Mouse (Mus musculus): Measurements from ENCODE around the gene Glyctk. TPM values are rescaled to one million over a fixed set of nuclear protein-coding genes. Genes with fewer than 3 reads are reported as not detected.
"Not testable (repeated sequence)": the region's sequence is repeated elsewhere in the genome, so short reads cannot be mapped to it uniquely, and the experiment has no call there.

Gene Glyctk
- polyA plus RNA-seq, 1 experiment: 1.7 TPM

GRCm38 (mm10) chr9:106179454-106179853 is 21.5 kb upstream of the Glyctk start:
- 66% methylated on average over 2 of the region's 2 CpGs for WGBS
- no peak for DNase-seq
- TF ChIP-seq CTCF (IDR thresholded peaks at IDR 0.05; ENCODE audit: insufficient read depth, low read length): no peak
- no peak for TF ChIP-seq POLR2A (IDR thresholded peaks at IDR 0.05; ENCODE audit: borderline replicate concordance, extremely low read depth, low read depth, low read length)
- Histone ChIP-seq H3K4me3 (replicated peaks; ENCODE audit: extremely low read depth, low read depth, low read length) (no peak overlapping the region), H3K4me1 (ENCODE audit: control insufficient read depth, insufficient read depth, low read length) (peaks cover 12% of the 10 kb centered on the region)

- H3K4me1 ChIP-seq (ENCODE audit: control insufficient read depth, insufficient read depth, low read length): peaks cover 14% of the 10 kb centered on the region
- no peak for DNase-seq
- 81% methylated on average over 6 of the region's 6 CpGs for WGBS
- no peak overlapping the region for H3K4me3 ChIP-seq (replicated peaks; ENCODE audit: extremely low read depth, low read depth, low read length)
- no peak for TF ChIP-seq POLR2A (IDR thresholded peaks at IDR 0.05; ENCODE audit: borderline replicate concordance, extremely low read depth, low read depth, low read length)
- TF ChIP-seq CTCF (IDR thresholded peaks at IDR 0.05; ENCODE audit: insufficient read depth, low read length): no peak
These were observed 19.9 kb upstream of the Glyctk start for GRCm38 (mm10) chr9:106177799-106178198.

- no peak overlapping the region for H3K4me3 ChIP-seq (replicated peaks; ENCODE audit: extremely low read depth, low read depth, low read length)
- DNase-seq: no peak
- whole genome bisulfite sequencing: 55% methylated on average over 5 of the region's 5 CpGs
- peaks cover 16% of the 10 kb centered on the region for H3K4me1 ChIP-seq (ENCODE audit: control insufficient read depth, insufficient read depth, low read length)
- no peak for TF ChIP-seq CTCF (IDR thresholded peaks at IDR 0.05; ENCODE audit: insufficient read depth, low read length)
- TF ChIP-seq POLR2A (IDR thresholded peaks at IDR 0.05; ENCODE audit: borderline replicate concordance, extremely low read depth, low read depth, low read length): no peak
These were observed 18.8 kb upstream of the Glyctk start for GRCm38 (mm10) chr9:106176769-106177168.

GRCm38 (mm10) chr9:106175552-106176200 is 17.7 kb upstream of the Glyctk start:
- WGBS: 29% methylated on average over 3 of the region's 3 CpGs

GRCm38 (mm10) chr9:106173363-106173762 is 15.4 kb upstream of the Glyctk start:
- H3K4me1 ChIP-seq (ENCODE audit: control insufficient read depth, insufficient read depth, low read length): peaks cover 16% of the 10 kb centered on the region
- no peak overlapping the region for H3K4me3 ChIP-seq (replicated peaks; ENCODE audit: extremely low read depth, low read depth, low read length)
- no peak for TF ChIP-seq CTCF (IDR thresholded peaks at IDR 0.05; ENCODE audit: insufficient read depth, low read length)
- no peak for TF ChIP-seq POLR2A (IDR thresholded peaks at IDR 0.05; ENCODE audit: borderline replicate concordance, extremely low read depth, low read depth, low read length)
- no peak for DNase-seq
- 49% methylated on average over 2 of the region's 2 CpGs for WGBS

More at GRCm38 (mm10) chr9:106175552-106176200, 17.7 kb upstream of the Glyctk start:
- TF ChIP-seq POLR2A (IDR thresholded peaks at IDR 0.05; ENCODE audit: borderline replicate concordance, extremely low read depth, low read depth, low read length) (no peak), CTCF (IDR thresholded peaks at IDR 0.05; ENCODE audit: insufficient read depth, low read length) (no peak)
- Histone ChIP-seq H3K4me1 (ENCODE audit: control insufficient read depth, insufficient read depth, low read length) (peaks cover 16% of the 10 kb centered on the region), H3K4me3 (replicated peaks; ENCODE audit: extremely low read depth, low read depth, low read length) (no peak overlapping the region)
- no peak for DNase-seq

GRCm38 (mm10) chr9:106172527-106172926 is 14.6 kb upstream of the Glyctk start:
- Histone ChIP-seq H3K4me1 (ENCODE audit: control insufficient read depth, insufficient read depth, low read length) (peaks cover 16% of the 10 kb centered on the region), H3K4me3 (replicated peaks; ENCODE audit: extremely low read depth, low read depth, low read length) (peak overlapping the region; percentile 37)
- no peak for DNase-seq
- TF ChIP-seq POLR2A (IDR thresholded peaks at IDR 0.05; ENCODE audit: borderline replicate concordance, extremely low read depth, low read depth, low read length) (no peak), CTCF (IDR thresholded peaks at IDR 0.05; ENCODE audit: insufficient read depth, low read length) (no peak)
- WGBS: 3% methylated on average over 3 of the region's 3 CpGs

- TF ChIP-seq CTCF (IDR thresholded peaks at IDR 0.05; ENCODE audit: insufficient read depth, low read length) (no peak), POLR2A (IDR thresholded peaks at IDR 0.05; ENCODE audit: borderline replicate concordance, extremely low read depth, low read depth, low read length) (peak; percentile 10; the same call in 1 of the 2 replicates)
- peak; percentile 68 for DNase-seq
- under 1% methylated on average over 30 of the region's 30 CpGs for WGBS
- Histone ChIP-seq H3K4me1 (ENCODE audit: control insufficient read depth, insufficient read depth, low read length) (peaks cover 13% of the 10 kb centered on the region), H3K4me3 (replicated peaks; ENCODE audit: extremely low read depth, low read depth, low read length) (peak overlapping the region; percentile 98)
These were observed 13.6 kb upstream of the Glyctk start for GRCm38 (mm10) chr9:106171346-106172158.

- TF ChIP-seq POLR2A (IDR thresholded peaks at IDR 0.05; ENCODE audit: borderline replicate concordance, extremely low read depth, low read depth, low read length) (peak; percentile 86; the same call in 1 of the 2 replicates), CTCF (IDR thresholded peaks at IDR 0.05; ENCODE audit: insufficient read depth, low read length) (no peak)
These were observed 12.8 kb upstream of the Glyctk start, which contains the start of gene Wdr82 for GRCm38 (mm10) chr9:106170556-106171345. Gene Wdr82, plus strand, starts transcription at chr9:106170928.

GRCm38 (mm10) chr9:106169917-106170316 is 12.0 kb upstream of the Glyctk start:
- 40% methylated on average over 6 of the region's 6 CpGs for WGBS
- DNase-seq: no peak

More at GRCm38 (mm10) chr9:106170556-106171345, 12.8 kb upstream of the Glyctk start, which contains the start of gene Wdr82:
- peak within 1 kb of the TSS; percentile 98 for H3K4me3 ChIP-seq (replicated peaks; ENCODE audit: extremely low read depth, low read depth, low read length)
- DNase-seq: peak; percentile 87
- H3K4me1 ChIP-seq (ENCODE audit: control insufficient read depth, insufficient read depth, low read length): peaks cover 9% of the 10 kb centered on the region
- WGBS: under 1% methylated on average over 81 of the region's 81 CpGs

GRCm38 (mm10) chr9:106169006-106169405 is 11.1 kb upstream of the Glyctk start:
- H3K4me1 ChIP-seq (ENCODE audit: control insufficient read depth, insufficient read depth, low read length); H3K4me3 ChIP-seq (replicated peaks; ENCODE audit: extremely low read depth, low read depth, low read length); DNase-seq: not testable (repeated sequence)
- 55% methylated on average over 1 of the region's 1 CpGs for WGBS

More at GRCm38 (mm10) chr9:106169917-106170316, 12.0 kb upstream of the Glyctk start:
- no peak for TF ChIP-seq POLR2A (IDR thresholded peaks at IDR 0.05; ENCODE audit: borderline replicate concordance, extremely low read depth, low read depth, low read length)
- no peak for TF ChIP-seq CTCF (IDR thresholded peaks at IDR 0.05; ENCODE audit: insufficient read depth, low read length)
- Histone ChIP-seq H3K4me1 (ENCODE audit: control insufficient read depth, insufficient read depth, low read length) (peaks cover 8% of the 10 kb centered on the region), H3K4me3 (replicated peaks; ENCODE audit: extremely low read depth, low read depth, low read length) (no peak overlapping the region)
